Mouse (Mus musculus): ENCODE data around the gene Fsd1. TPM values are rescaled to one million over a fixed set of nuclear protein-coding genes. Genes with fewer than 3 reads are reported as not detected.
"Not testable (repeated sequence)": the region's sequence is repeated elsewhere in the genome, so short reads cannot be mapped to it uniquely, and the experiment has no call there.

Gene Fsd1
- total RNA-seq (2015; ENCODE audit: low replicate concordance) (not detected in 2 replicates), total RNA-seq (2017; ENCODE audit: low replicate concordance) (not detected in 2 replicates)

- ATAC-seq (replicated peaks; ENCODE audit: low FRiP score, poor library complexity, severe bottlenecking), result no peak
These were observed at the start of gene Fsd1 for GRCm38 (mm10) chr17:55986030-55986961. Gene Fsd1 (plus strand): TSS chr17:55986509.

DNA sequence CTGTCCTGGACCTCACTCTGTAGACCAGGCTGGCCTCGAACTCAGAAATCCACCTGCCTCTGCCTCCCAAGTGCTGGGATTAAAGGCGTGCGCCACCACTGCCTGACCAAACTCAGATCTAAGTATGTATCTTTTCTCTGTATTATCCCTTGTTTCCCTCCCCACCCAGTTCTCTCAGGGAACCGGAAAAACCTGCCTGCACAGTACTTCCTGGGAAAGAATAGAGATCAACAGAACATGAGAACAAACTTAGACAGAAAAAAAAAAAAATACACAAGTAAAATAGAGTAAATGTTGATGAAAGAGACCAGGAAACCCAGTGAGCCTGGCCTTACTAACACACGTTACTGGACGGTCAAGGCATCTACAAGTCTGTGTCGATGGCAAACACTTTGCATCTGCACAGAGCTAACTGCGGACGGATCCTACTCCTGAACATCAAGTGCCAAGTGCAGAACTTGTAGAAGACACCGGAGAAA is 41.9 kb upstream of the Fsd1 start:
- ATAC-seq (replicated peaks; ENCODE audit: low FRiP score, poor library complexity, severe bottlenecking), result not testable (repeated sequence)

- peak; percentile 94 for ATAC-seq (replicated peaks; ENCODE audit: low FRiP score, poor library complexity, severe bottlenecking)
These were observed 41.2 kb upstream of the Fsd1 start for GRCm38 (mm10) chr17:55944866-55945682.

DNA sequence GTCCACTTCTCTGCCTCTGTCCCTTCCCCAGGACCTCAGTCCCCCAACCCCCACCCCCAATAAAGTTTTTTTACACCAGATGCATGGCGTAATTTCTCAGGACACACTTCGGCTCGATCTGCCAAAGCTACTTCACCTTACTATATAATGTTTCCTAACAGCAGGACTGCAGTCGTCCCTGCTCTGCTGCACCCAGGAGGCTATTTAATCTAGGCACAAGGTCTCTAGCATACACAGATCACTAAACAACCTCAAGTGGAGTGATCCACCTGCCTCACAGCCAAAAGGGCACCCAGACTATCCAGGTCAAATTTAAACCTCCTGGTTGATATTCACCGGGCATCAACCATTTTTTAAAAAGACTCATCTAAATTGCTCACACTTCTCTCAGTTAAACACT is 40.6 kb upstream of the Fsd1 start:
- no peak for ATAC-seq (replicated peaks; ENCODE audit: low FRiP score, poor library complexity, severe bottlenecking)

DNA sequence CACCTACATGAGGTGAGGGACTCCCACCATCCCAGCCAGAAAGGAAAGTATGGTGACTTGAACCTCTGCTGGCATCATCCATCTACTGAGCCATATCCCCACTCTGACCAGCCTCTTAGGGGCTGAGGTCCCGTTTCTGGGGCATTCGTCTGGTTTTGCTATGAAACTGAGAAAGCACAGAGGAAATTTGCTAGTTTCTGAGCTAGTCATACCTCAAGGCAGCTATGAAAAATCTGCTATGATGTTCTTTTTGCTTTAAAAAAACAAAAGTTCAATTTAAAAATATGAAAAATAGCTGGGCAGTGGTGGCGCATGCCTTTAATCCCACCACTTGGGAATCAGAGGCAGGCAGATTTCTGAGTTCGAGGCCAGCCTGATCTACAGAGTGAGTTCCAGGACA is 37.7 kb upstream of the Fsd1 start:
- ATAC-seq (replicated peaks; ENCODE audit: low FRiP score, poor library complexity, severe bottlenecking), result no peak

DNA sequence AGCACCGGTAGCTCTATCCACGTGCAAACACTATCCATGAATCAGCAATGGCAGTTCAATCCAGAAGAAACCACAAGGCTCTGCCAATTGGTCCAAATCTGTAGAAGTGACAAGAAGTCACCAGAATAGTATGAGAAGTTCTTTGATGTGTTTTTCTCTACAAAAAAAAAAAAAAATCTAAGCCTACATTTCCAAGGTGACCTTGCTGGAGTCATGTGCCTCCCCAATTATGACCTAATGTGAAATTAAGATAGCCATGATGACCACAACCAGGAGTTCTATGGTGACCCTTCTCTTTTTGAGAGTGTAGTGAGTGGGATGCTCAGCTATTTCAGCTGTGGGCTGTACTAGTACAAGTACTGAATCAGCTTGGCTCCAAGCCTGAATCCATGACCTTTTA is 36.9 kb upstream of the Fsd1 start, which contains the start of gene Zfp119b:
TSS of gene Zfp119b (minus strand) at position 101 of the 400 bp plus-strand sequence.
- ATAC-seq (replicated peaks; ENCODE audit: low FRiP score, poor library complexity, severe bottlenecking), result no peak

DNA sequence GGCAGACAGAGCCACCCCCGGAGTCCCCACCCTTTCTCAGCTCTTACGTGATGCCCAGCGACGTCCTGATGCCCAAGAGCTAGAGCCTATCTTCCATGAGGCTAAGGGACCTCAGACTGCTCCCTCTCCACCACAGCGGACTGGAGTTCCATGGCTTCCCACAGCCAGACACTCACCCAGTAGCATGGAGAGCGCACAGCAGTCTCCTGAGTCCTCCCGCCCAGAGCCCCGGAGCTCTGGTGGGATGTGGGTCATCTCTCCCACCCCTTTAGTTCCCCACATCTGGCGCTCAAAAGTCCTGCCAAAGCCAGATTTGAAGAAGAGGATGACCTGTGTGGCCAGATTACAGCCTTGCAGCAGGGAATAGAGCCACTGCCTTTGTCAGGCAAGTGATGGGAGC is 35.7 kb upstream of the Fsd1 start:
- ATAC-seq (replicated peaks; ENCODE audit: low FRiP score, poor library complexity, severe bottlenecking), result no peak

- no peak for ATAC-seq (replicated peaks; ENCODE audit: low FRiP score, poor library complexity, severe bottlenecking)
These were observed 34.3 kb upstream of the Fsd1 start for GRCm38 (mm10) chr17:55952041-55952440.

DNA sequence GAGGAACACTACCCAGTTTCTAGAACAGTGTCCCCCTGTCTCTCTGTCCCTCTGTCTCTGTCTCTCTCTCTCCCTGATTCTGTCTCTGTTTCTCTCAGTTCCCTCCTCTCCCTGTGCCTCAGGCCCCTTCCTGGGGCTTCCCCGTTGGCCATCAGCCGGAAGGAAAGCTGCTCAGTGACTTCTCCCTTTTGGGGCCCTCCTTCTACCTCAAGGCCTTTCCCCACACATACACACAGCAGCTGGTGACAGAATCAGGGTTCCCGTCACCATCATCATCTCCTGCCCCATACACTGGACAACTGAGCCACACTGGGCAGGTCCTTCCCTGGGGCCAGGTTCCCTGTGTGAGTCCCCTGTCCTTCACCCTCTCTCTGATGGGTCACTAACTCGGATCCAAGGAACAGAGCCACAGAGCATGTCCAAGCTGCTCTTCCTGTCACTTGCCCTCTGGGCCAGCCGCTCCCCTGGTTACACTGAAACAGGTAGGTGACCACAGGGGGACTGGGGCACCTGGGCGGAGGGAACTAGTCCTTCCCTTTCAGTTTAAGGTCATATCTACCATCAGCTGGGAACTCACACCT is 33.8 kb upstream of the Fsd1 start, which contains the start of gene Ebi3:
TSS of gene Ebi3 (plus strand) at position 194 of the 581 bp plus-strand sequence.
- ATAC-seq (replicated peaks; ENCODE audit: low FRiP score, poor library complexity, severe bottlenecking), result no peak

DNA sequence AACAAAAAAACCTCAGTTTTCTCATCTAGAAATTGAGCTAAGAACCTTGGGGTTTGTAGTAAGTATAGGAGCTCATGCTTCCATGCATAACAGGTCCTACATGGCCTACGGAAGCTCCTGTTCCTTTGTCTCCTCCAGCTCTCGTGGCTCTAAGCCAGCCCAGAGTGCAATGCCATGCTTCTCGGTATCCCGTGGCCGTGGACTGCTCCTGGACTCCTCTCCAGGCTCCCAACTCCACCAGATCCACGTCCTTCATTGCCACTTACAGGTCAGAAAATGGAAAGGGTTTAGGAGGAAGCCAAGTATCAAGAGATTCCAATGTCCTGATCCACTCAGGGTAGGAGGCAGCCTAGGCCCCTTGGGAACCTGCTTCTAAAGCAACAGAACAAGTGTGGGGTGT is 32.6 kb upstream of the Fsd1 start:
- ATAC-seq (replicated peaks; ENCODE audit: low FRiP score, poor library complexity, severe bottlenecking), result no peak

GRCm38 (mm10) chr17:55954229-55954628 is 32.1 kb upstream of the Fsd1 start:
- no peak for ATAC-seq (replicated peaks; ENCODE audit: low FRiP score, poor library complexity, severe bottlenecking)

DNA sequence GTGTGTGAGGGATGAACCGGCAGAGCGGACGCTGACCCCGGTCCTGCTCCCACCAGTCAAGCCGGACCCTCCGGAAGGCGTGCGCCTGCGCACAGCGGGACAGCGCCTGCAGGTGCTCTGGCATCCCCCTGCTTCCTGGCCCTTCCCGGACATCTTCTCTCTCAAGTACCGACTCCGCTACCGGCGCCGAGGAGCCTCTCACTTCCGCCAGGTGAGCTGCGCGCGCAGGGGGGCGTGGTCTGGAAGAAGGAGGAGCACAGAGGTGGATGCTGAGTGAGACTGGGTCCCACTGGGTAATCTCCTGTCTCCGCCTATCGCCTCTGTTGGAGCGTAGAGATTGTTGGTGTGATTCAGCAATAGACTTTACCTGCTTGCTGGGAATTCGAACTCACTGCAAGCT is 30.2 kb upstream of the Fsd1 start:
- no peak for ATAC-seq (replicated peaks; ENCODE audit: low FRiP score, poor library complexity, severe bottlenecking)

GRCm38 (mm10) chr17:55956591-55956990 is 29.7 kb upstream of the Fsd1 start:
- no peak for ATAC-seq (replicated peaks; ENCODE audit: low FRiP score, poor library complexity, severe bottlenecking)

DNA sequence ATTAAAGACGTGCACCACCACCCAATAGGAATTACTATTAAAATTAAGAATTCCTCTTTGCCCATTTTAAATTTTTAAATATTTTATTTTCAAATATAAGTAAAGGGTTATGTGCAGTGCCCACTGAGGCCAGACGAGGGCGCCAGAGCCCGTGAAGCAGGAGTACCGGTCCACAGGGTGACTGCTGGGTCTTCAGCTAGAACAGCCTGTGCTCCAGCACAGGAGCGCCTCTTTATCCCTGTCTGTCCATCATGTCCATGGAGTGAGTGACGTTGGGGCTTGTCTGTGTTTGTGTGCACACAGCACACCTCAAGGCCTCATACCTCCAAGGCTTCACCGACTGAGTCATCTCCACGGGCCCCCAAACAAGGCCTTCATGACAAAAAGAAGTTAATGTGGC is 29.1 kb upstream of the Fsd1 start:
- 0 out of 2 replicates have a peak, but pooled peaks have one; percentile 39 for ATAC-seq (replicated peaks; ENCODE audit: low FRiP score, poor library complexity, severe bottlenecking)

DNA sequence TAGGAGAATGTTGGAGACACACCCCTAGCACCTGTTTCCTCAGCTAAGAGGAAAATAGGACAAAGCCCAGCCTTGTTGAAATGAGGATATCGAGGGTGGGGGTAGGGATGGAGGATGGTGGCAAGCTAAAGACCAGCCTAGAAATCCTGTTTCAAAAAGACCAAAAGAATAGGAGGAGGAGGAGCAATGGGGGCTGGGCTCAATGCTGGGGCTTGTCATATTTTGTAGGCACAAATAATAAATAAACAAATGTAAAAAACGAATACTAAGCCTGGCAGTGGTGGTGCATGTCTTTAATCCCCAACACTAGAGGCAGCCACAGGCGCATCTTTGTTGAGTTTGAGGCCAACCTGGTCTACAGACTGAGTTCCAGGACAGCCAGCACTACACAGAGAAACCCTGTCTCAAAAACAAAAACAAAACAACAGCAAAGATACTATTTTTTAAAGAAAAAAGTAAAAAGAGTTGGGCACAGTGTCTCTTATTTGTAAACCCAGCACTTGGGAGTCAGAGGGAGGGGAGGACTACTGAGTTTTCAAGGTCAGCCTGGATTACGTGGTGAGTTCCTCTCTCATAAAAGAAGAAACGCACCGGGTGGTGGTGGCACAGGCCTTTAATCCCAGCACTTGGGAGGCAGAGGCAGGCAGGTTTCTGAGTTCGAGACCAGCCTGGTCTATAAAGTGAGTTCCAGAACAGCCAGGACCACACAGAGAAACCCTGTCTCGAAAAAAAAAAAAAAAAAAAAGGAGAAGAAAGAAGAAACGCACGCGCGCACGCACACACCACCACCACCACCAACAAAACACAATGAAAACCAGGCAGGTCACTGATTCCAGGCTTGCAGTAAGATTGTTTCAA is 28.4 kb upstream of the Fsd1 start:
- no peak for ATAC-seq (replicated peaks; ENCODE audit: low FRiP score, poor library complexity, severe bottlenecking)

DNA sequence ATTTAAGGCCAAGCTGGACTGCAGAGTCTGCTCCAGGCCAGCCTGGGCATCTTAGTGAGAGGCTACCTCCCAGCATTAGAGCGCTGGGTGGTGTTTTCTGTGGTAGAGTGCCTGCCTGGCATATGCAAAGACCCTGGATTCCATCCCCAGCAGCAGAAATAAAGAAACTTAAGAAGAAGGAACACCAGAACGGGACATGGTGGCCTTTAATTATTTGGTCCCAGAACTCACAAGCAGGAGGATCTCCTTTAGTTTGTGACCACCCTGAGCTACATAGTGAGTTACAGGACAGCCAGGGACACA is 27.8 kb upstream of the Fsd1 start:
- peak; percentile 3; the same call in 1 of the 2 replicates for ATAC-seq (replicated peaks; ENCODE audit: low FRiP score, poor library complexity, severe bottlenecking)

DNA sequence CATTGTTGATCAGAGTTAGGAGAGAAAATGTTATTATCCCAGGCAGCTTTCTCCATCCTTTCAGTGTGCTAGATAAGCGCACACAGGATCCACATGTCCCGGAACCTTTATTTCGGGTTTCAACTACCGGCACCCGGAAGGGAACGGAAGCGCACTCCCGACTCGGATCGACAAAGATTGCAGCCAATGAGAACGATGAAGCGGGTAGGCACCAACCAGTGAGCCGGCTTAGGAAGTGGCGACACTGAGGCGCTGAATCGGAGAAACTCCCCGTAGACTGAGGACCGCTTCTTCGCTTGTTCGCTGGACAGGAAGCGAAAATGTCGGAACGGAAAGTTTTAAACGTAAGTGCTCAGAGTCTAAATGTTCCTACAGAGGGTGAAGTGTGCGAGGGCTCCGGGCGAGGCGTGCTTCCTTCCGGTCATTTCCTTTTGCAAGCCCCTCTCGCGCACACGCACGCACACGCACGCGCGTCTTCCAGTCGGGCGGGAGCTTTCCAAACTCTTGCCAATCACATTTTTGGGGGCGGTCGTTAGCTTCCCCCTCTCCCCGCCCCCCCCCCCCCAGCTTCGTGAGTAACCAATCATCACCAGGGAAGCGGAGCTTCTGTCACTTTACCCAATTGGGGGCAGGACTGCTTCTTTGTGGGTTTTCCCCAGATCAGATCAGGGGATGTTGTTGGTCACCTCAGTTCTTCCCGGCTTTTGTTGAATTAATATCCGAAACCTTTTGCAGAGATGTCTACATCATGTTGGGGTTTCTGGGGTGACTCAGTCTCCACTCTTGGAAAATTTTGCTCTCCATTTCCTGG is 27.2 kb upstream of the Fsd1 start, which contains the start of gene Yju2:
TSS of gene Yju2 (plus strand) at position 182 of the 811 bp plus-strand sequence.
- peak; percentile 89 for ATAC-seq (replicated peaks; ENCODE audit: low FRiP score, poor library complexity, severe bottlenecking)

Data from erythroblast, adult 5-6 weeks (primary cell).